Mouse (Mus musculus): Measurements from ENCODE around the gene Prune1.

The Prune1 gene

DNA sequence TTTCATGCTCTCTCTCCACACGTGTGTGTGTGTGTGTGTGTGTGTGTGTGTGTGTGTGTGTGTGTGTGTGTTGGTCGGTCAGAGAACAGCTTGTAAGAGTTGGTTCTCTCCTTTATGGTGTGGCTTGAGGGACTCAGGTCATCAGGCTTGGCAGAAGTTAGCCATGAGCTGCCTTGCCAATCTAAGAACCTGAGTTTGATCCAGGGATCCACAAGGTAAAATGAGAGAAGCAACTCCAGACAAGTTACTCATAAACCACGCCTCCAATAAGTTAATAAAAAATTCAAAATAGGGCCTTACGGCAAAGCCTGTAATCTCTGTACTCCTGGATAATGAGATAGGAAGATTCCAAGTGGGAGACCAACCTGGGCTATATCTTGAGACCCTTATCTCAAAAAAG lies 73.6 kb downstream of the Prune1 start:
- DNase-seq: no peak

GRCm38 (mm10) chr3:95203880-95204279 lies 78.0 kb downstream of the Prune1 start:
- DNase-seq: no peak
